Mouse (Mus musculus) left cerebral cortex, adult 8-10 months (tissue): ENCODE measurements around the gene Slc25a1. TPM values are rescaled to one million over a fixed set of nuclear protein-coding genes. Genes with fewer than 3 reads are reported as not detected.
A peak's percentile ranks its signal among the peaks of the same experiment; 100 is the strongest.

Experiments used
- DNase-seq, 2 experiments: peaks; one replicate each; pipeline ENCODE4 v3.0.0; 2022; ENCODE audit warnings: low spot score in 2 of 2
- total RNA-seq, 4 experiments: library from RNA; stranded (reverse); gene quantifications; 2 replicates each; pipeline ENCODE4 v1.2.4; 2022

The Slc25a1 gene
- total RNA-seq, 4 experiments from 2014 or later, result 37.6 to 52.4 (median 45.9) TPM

- DNase-seq, result no peak
These were observed 5.9 kb downstream of the Slc25a1 start for GRCm38 (mm10) chr16:17922163-17922538.

DNA sequence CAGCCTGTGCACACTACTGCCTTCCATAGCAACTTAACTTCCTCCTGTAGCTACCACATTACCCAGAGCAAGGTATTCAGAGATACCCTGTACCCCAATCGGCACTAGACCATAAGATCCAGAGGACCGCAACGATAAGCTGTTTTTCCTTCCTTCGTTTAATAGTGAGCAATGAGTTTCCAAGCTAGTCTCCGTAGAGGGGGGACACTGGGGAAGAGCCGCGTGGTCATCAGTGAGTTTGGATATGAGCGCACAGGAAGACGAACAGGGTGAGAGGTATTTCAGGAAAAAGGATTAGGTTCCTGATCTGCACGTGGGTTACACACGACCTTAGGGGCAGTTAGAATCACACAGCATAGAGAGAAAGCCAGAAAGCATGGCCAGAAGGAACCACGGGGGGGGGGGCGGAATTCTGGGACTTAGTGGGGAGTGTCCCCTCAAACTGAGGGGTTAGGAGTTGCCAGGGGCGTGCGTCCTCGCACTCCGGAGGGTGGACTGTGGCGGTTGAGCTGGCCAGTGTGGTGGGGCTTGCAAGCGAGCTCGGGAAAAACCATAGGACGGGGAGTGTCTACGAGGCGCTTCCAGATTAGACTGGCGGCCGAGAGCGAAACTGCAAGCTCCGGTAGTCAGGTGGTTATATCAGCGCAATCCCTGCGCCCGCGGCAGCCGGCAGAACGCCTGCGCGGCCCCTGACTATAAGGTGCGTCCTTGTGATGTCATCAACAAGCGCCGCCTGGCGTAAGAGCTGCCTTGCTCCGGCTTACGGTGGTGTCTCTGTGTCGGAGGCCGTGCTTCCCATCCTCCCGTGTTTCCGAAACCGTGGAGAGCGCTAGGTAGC, 6.5 kb downstream of the Slc25a1 start:
- DNase-seq, result peak; percentile 92 to 96

DNA sequence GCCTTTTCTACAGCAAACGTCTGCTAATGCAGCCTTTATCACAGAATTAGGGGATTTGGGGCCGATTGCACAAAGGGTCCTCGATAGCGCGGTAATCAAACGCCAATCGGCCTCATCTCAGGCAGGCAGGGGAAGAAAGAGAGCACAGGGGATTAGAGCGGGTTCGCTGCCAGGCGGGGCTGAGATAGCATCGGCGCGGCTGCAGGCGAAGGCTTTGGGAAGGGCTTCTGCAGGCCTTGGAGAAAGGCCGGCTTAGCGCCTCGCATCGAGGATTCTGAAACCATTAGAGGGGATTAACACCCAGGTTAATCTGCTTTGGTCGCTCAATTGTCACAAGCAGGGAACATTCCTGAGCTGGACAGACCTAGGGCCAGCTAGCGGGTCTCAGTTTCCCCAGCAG, 7.4 kb downstream of the Slc25a1 start:
- DNase-seq, result no peak

GRCm38 (mm10) chr16:17914307-17915249, 13.4 kb downstream of the Slc25a1 start, which contains the start of gene Gsc2:
Gene Gsc2 (minus strand): TSS chr16:17915059.
- no peak for DNase-seq

- DNase-seq, result peak; percentile 81 to 92
These were observed 16.9 kb downstream of the Slc25a1 start, which contains the start of gene Ess2 for GRCm38 (mm10) chr16:17911052-17911595. Gene Ess2 (minus strand): TSS chr16:17911348.

DNA sequence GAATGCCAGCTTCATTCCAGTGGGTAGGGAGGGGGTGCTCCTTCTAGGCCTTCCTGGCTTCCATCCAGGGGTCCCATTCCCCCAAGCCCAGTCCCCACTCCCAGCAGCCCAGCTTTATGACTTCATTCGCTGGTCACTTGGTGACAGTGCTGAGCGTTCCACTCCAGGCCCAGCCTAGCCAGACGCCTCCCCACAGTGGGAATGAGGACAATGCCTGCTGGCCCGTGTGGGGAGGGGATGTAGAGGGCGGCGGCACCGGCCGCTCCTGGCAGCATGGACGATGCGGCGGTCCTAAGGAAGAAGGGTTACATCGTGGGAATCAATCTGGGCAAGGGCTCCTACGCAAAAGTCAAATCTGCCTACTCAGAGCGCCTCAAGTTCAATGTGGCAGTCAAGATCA, 29.6 kb downstream of the Slc25a1 start, which contains the start of the genes Dgcr2 and Tssk2:
Dgcr2 (minus strand) TSS at position 101 of the 400 bp plus-strand sequence.
Tssk2 (plus strand) TSS at position 176 of the 400 bp plus-strand sequence.
- no peak for DNase-seq

GRCm38 (mm10) chr16:17896091-17896490, 31.9 kb downstream of the Slc25a1 start:
- no peak for DNase-seq

DNA sequence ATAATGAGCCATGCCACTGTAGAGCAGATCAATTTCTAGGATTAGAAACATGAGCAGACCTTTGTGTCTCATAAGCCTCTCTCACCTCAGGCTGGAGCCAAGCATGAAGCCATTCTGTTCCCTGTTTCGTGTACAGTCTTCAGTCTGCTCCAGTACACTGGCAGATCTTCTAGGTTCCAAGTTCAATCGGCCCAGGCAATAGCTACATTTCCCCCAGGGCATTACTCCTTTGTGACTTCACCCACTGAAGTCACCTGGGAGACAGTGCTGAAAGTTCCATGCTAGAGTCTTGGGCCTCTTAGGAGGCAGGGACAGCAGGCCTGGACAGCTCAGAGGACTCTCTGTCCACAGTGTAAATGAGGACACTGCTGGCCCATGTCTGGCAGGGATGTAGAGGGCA, 34.1 kb downstream of the Slc25a1 start, which contains the start of gene Tssk1:
Tssk1 (plus strand) TSS at position 301 of the 400 bp plus-strand sequence.
- no peak for DNase-seq

- DNase-seq, result no peak
These were observed 35.4 kb downstream of the Slc25a1 start for GRCm38 (mm10) chr16:17892606-17893005.

DNA sequence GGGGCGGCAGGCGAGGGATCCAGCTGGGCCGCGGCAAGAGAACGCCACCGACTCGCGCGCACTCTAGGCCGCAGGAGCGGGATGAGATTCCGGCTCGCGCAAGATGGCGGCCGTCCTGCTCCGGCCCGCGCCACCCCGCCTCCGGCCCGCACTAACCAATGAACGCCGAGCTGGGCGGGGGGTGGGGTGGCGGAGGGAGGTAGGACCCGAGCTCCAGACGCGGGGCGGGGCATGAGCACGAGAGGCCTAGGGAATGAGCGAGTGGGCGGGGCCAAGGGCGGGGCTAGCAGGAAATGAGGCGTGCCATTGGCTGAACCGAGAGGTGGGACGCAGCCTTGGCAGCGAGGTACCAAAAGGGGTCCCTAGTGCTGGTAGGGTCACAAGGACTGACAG, 36.5 kb downstream of the Slc25a1 start, which contains the start of gene Gm20518:
Gm20518 (minus strand) TSS at position 105 of the 393 bp plus-strand sequence.
- DNase-seq, result peak; percentile 98

DNA sequence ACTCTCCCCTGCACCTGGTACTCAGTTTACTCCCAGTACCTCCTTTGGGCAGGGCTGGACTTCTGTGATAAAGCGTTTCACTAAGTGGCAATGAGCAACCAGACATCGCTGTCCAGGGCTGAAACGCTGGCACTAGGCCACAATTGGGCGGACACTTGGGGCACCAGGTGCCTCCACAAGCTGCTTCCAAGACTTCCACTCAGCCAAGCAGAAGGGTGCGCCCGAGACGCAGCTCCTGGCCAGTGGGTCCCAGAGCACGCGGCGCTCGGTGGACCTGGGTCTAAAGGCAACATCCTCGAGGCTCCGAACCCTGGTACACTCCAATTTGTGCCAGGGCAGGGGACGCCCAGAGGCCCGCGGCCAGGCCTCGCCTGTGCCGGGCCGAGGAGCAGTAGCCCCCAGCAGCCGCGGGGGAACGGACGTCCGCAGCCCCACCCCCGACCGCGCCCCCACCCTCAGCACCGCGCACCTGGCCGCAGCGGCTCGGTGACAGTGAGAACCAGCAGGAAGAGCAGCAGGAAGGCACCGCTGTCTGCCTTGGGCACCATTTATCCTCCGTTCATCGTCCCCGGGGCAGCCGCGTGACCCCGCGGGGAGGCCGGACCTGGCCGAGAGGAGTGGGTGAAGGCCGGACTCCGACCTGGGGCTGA, 37.0 kb downstream of the Slc25a1 start:
- DNase-seq, result peak; percentile 32 to 58

DNA sequence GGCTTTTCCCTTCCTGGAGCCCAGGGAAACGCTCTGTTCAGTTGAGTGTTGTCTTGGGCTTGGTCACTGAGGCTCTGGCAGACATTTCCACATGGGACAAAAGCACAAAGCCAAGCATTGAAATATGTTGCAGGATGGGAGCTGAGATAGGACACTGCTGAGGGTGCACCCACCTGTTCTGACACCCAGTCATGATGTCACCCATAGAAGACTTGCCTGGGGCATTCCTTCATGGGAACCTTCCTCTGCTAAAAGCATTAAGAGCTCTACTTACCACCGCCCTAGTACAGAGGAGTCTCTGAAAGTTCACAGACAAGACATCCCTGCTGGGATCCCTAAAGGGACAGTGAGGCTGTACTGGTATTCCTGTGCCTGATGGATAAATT, 37.7 kb downstream of the Slc25a1 start:
- DNase-seq, result no peak

GRCm38 (mm10) chr16:17889689-17890341, 38.2 kb downstream of the Slc25a1 start:
- DNase-seq, result no peak

GRCm38 (mm10) chr16:17884116-17884515, 43.9 kb downstream of the Slc25a1 start:
- no peak for DNase-seq

DNA sequence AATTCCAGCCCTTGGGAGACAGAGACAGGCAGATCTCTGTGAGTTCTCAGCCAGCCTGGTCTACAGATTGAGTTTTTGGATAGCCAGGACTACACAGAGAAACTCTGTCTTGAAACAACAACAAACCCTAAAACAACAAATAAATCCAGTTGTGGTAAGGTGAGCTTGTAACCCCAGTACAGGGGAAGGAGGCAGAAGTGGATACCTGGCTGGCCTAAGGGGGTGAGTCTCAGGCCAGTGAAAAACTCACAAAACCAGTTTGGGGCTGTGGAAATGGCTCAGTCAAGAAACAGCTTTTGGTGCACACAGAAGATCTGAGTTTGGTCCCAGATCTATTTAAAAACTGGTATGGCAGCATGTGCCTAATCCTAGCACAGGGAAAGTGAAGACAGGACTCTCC, 45.8 kb downstream of the Slc25a1 start:
- DNase-seq, result no peak

- DNase-seq, result peak in 1 of 2 experiments; percentile 58
These were observed 48.4 kb downstream of the Slc25a1 start for GRCm38 (mm10) chr16:17879571-17879970.

- DNase-seq, result no peak
These were observed 51.9 kb downstream of the Slc25a1 start for GRCm38 (mm10) chr16:17876096-17876495.
